Mouse (Mus musculus) sigmoid colon, adult 10 weeks (tissue): ENCODE measurements around the gene D930020B18Rik. TPM values are rescaled to one million over a fixed set of nuclear protein-coding genes. Genes with fewer than 3 reads are reported as not detected.

Experiments used
- polyA plus RNA-seq: library from polyadenylated mRNA; stranded (reverse); fragments of 350-450 nt; fragmentation: Illumina TruSeq; extraction: RNeasy Lipid Tissue Mini Kit (QIAGEN cat#74804); gene quantifications from one replicate; pipeline ENCODE4 v1.2.3, GENCODE M21; 2014; ENCODE audit warnings: low read depth, low replicate concordance

The D930020B18Rik gene
- polyA plus RNA-seq = 0.60 TPM

DNA sequence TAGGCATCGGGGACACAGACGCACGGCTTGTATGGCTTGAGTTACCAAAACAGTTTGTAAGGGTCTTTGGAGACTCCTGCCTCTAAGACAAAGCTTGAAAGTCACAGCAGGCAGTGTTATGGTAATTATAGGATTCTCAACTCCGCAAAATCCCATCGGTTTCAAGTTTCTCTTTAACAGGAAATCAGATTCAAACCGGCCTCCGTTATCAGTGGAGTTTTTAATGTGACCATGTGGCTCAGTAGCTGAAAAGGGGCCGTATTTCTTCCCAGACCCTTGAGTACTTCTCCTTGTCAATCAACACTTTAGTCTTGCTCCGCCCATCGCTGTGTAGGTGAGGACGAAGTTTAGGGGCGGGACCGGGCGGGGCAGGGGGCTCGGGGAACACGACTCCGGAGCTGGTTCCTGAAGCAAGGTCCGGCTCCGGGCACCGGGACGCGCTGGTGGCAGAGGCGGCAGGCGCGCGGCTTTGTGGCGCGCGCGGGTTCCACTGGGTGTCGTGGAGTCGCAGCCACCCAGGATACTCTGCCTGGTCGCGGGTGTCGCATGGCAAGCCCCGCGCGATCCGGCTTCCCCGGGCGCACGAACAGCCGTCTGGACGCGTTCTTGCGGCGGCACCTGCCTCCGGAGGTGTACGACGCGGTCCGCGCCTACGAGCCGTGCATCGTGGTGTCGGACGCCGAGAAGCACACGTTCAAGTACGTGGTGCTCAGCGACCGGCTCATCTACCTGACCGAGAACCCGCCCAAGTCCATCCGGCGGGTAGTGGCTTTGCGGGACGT, at the start of gene D930020B18Rik:
TSS of gene D930020B18Rik (plus strand) at position 317 of the 782 bp plus-strand sequence.

DNA sequence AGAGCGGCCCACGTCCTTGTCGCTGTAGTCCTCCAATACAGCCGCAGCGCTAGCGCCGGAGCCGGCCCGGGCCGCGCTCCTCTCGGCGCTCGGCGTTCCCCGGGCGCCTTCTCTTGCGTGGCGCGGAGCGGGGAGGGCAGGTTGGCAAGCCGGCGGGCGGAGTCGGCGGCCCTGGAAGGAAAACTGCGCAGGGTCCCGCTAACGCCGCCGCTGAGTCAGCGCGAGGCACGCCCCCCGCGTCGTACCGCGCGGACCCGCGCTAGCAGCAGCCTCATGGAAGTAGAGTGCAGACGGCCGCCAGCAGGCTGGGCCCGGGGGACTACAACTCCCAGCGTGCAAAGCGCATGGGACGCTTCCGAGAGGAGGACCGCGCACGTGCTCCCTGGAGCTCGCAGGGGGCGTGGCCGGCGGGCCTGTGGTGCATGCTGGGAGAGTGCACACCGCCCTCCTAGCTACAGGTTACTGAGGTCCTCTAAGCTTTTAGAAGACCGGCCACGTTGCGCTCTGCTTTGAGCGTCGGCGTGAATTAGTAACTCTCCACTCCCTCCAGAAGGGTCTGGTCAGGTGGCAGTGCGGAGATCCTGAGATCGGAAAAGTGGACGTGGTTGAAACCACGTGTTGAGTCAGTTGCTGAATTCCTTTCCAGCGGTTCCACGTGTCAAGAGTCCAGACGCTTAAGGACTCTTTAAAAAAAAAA, 15.1 kb upstream of the D930020B18Rik start, which contains the start of gene Xpot:
TSS of gene Xpot (minus strand) at position 147 of the 697 bp plus-strand sequence.

DNA sequence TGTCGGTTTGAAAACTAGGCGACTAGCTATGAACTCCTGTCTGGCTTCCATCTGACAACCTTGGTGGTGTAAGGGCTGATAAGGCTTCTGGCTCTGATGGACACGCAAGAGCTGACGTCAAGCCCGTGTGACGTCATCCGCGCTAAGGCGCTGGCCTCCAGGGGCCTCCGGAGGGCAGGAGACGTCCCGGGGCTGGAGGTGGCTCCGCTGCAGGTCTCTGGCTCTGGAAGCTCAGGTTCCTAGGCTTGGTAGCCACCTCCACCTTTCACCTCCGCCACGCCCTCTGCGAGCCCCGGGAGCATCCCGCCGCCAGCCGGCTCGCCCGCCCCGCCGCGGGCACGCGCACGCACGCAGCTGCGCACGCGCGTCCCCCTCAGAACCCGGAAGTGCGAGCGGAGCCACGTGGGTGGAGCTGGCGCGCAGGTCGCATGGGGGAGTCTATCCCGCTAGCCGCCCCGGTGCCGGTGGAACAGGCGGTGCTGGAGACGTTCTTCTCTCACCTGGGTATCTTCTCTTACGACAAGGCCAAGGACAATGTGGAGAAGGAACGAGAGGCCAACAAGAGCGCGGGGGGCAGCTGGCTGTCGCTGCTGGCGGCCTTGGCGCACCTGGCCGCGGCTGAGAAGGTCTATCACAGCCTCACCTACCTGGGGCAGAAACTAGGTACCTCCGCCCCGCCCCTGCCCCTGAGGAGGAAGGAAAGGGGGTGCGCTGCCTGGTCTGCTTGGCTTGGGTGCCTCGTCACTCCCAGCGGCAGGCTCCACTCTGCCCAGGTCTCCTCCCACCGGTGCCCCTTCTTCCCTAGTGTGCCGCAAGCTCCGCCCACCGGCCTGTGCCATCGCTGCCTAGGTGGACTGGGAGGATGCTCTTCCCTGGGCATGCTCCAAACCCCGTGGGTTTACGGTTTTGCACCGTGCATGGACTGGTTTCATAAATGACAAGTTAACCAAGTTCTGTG, 98.4 kb downstream of the D930020B18Rik start, which contains the start of gene BC048403:
TSS of gene BC048403 (plus strand) at position 390 of the 958 bp plus-strand sequence.

Other genes starting within 250 kb of the D930020B18Rik start
- gene Rassf3, start 165.2 kb upstream of the D930020B18Rik start, polyA plus RNA-seq = 65.4 TPM
- 122 TPM for gene Tbk1, start 54.8 kb upstream of the D930020B18Rik start, polyA plus RNA-seq
- gene Xpot, start 15.3 kb upstream of the D930020B18Rik start, polyA plus RNA-seq = 83.0 TPM
- gene BC048403, start 98.3 kb downstream of the D930020B18Rik start, polyA plus RNA-seq = 8.0 TPM